In the genomic region with DNA sequence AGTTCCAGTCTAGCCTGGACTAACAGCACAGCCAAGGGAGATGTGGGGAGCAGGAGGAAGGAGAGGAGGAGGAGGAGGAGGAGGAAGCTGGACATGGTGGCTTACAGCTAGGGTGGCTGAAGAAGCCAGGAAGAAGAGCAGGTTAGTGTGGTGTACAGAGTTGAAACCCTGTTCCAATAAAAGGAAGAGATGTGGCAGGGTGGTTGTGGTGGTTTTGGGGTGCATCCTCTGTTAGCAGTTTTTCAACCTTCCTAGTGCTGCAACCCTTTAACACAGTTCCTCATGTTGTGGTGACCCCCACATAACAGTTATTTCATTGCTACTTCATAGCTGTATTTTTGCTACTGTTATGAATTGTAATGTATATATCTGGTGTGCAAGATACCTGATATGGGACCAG, we compare ENCODE assay signal across 14 mouse cellular contexts. TPM values are rescaled to one million over a fixed set of nuclear protein-coding genes. Genes with fewer than 3 reads are reported as not detected.
DNase-seq lines count a peak whose midpoint lies in the region; ATAC-seq lines count a peak whose summit lies in the region.
"Had no signal": no experiment of that assay in that cellular context is flagged by ENCODE, and none has a peak within 500 bp of the region (broad histone marks: within the 10 kb centered on the region; RNA-seq: fewer than 3 reads in every experiment).

No protein-coding gene starts in this region.

- H3K9ac ChIP-seq in heart, embryonic 12.5 days = peak overlapping the region; percentile 33; the same call in 1 of the 2 replicates
- peak overlapping the region; percentile 41; the same call in 1 of the 2 replicates for H3K9ac ChIP-seq in neural tube, embryonic 13.5 days
- H3K9ac ChIP-seq in neural tube, embryonic 15.5 days (replicated peaks) = no peak overlapping the region
- H3K9ac ChIP-seq: embryonic facial prominence, embryonic 12.5 days; forebrain, embryonic 13.5 days had no signal

- peaks cover 8% of the 10 kb centered on the region for H3K36me3 ChIP-seq in heart, embryonic 12.5 days
- H3K36me3 ChIP-seq in neural tube, embryonic 13.5 days = no peaks in the 10 kb centered on the region
- H3K36me3 ChIP-seq in neural tube, embryonic 15.5 days = no peaks in the 10 kb centered on the region
- H3K36me3 ChIP-seq: embryonic facial prominence, embryonic 12.5 days had no signal

- no peak overlapping the region for H3K27ac ChIP-seq in heart, embryonic 12.5 days (ENCODE audit: poor library complexity, severe bottlenecking)
- H3K27ac ChIP-seq in neural tube, embryonic 13.5 days (replicated peaks) = no peak overlapping the region
- H3K27ac ChIP-seq in neural tube, embryonic 15.5 days (replicated peaks) = no peak overlapping the region
- H3K27ac ChIP-seq: embryonic facial prominence, embryonic 12.5 days; forebrain, embryonic 13.5 days had no signal

- H3K4me2 ChIP-seq in heart, embryonic 12.5 days = peak overlapping the region; percentile 17; the same call in 1 of the 2 replicates
- H3K4me2 ChIP-seq in neural tube, embryonic 13.5 days = 0 out of 2 replicates have a peak overlapping the region, but pooled peaks have one; percentile 4
- H3K4me2 ChIP-seq in neural tube, embryonic 15.5 days = no peak overlapping the region
- H3K4me2 ChIP-seq: embryonic facial prominence, embryonic 12.5 days; forebrain, embryonic 13.5 days had no signal

- no peaks in the 10 kb centered on the region for H3K9me3 ChIP-seq in heart, embryonic 12.5 days (replicated peaks)
- no peaks in the 10 kb centered on the region for H3K9me3 ChIP-seq in neural tube, embryonic 13.5 days
- H3K9me3 ChIP-seq in neural tube, embryonic 15.5 days (replicated peaks) = no peaks in the 10 kb centered on the region
- H3K9me3 ChIP-seq: embryonic facial prominence, embryonic 12.5 days; forebrain, embryonic 13.5 days had no signal

- H3K4me1 ChIP-seq in heart, embryonic 12.5 days (replicated peaks) = peaks cover 33% of the 10 kb centered on the region
- H3K4me1 ChIP-seq in neural tube, embryonic 13.5 days (replicated peaks) = peaks cover 55% of the 10 kb centered on the region
- H3K4me1 ChIP-seq in neural tube, embryonic 15.5 days = peaks cover 47% of the 10 kb centered on the region

- H3K4me3 ChIP-seq in heart, embryonic 12.5 days = no peak overlapping the region
- no peak overlapping the region for H3K4me3 ChIP-seq in neural tube, embryonic 13.5 days
- H3K4me3 ChIP-seq in neural tube, embryonic 15.5 days (replicated peaks) = no peak overlapping the region
- H3K4me3 ChIP-seq: embryonic facial prominence, embryonic 12.5 days; forebrain, embryonic 13.5 days had no signal

- no peak for DNase-seq in heart, adult 18-20 months
- no peak for DNase-seq in thymus, postnatal 4 days
- DNase-seq in urinary bladder, postnatal 25 days (ENCODE audit: low spot score) = no peak
- DNase-seq: adrenal gland, postnatal 25 days; gastrocnemius, postnatal 14 days; kidney, postnatal 25 days; lung, postnatal 14 days; thymus, adult 2 months had no signal

- no peak for ATAC-seq in heart, embryonic 12.5 days (ENCODE audit: insufficient number of reproducible peaks, low FRiP score)
- ATAC-seq in neural tube, embryonic 13.5 days (ENCODE audit: low read depth) = no peak
- no peak for ATAC-seq in neural tube, embryonic 15.5 days (ENCODE audit: low FRiP score)
- ATAC-seq in hematopoietic stem cell, adult 5-6 weeks (replicated peaks in 1 of 2; ENCODE audit: insufficient read depth in 1 of 2, low FRiP score in 2 of 2, low TSS enrichment in 1 of 2, low read depth in 1 of 2, poor library complexity in 2 of 2, severe bottlenecking in 2 of 2) = peak; percentile 33 to 36; a peak in 3 of 4 replicates
- ATAC-seq: forebrain, embryonic 13.5 days had no signal

- H3K27me3 ChIP-seq in heart, embryonic 12.5 days (replicated peaks) = no peaks in the 10 kb centered on the region
- no peaks in the 10 kb centered on the region for H3K27me3 ChIP-seq in neural tube, embryonic 13.5 days
- no peaks in the 10 kb centered on the region for H3K27me3 ChIP-seq in neural tube, embryonic 15.5 days (replicated peaks)
- H3K27me3 ChIP-seq: embryonic facial prominence, embryonic 12.5 days; forebrain, embryonic 13.5 days had no signal

RNA-seq across cellular contexts. Expression of a gene that starts 3.4 kb away (rescaled TPM):
- polyA plus RNA-seq in heart, embryonic 12.5 days (2016; fragmentation: Nextera tagmentation; extraction: Ambion mirVana) = 1,377 and 1,385 TPM in 2 replicates
- total RNA-seq in heart, adult 18-20 months (2021) = 1,000 to 10,000 TPM; 2,577 to 2,715 TPM
- polyA plus RNA-seq in neural tube, embryonic 13.5 days (2015; fragmentation: Nextera tagmentation; extraction: Ambion mirVana) = 922 and 997 TPM in 2 replicates
- 949 and 1,085 TPM in 2 replicates for polyA plus RNA-seq in neural tube, embryonic 15.5 days (2015; fragmentation: Nextera tagmentation; extraction: Ambion mirVana)
- total RNA-seq in hematopoietic stem cell, adult 5-6 weeks (2017) = 54.6 and 80.4 TPM in 2 replicates

RNA-seq across cellular contexts. Expression of a gene that starts 12.9 kb away (rescaled TPM):
- 12.8 TPM in 2 replicates for polyA plus RNA-seq in heart, embryonic 12.5 days (2016; fragmentation: Nextera tagmentation; extraction: Ambion mirVana)
- total RNA-seq in heart, adult 18-20 months (2021) = 1 to 10 TPM; 8.1 to 9.2 TPM
- polyA plus RNA-seq in neural tube, embryonic 13.5 days (2015; fragmentation: Nextera tagmentation; extraction: Ambion mirVana) = 20.2 and 20.6 TPM in 2 replicates
- 22.3 and 23.8 TPM in 2 replicates for polyA plus RNA-seq in neural tube, embryonic 15.5 days (2015; fragmentation: Nextera tagmentation; extraction: Ambion mirVana)
- 16.7 and 18.6 TPM in 2 replicates for total RNA-seq in hematopoietic stem cell, adult 5-6 weeks (2017)

RNA-seq across cellular contexts. Expression of a gene that starts 20.6 kb away (rescaled TPM):
- 12.9 and 14.2 TPM in 2 replicates for polyA plus RNA-seq in heart, embryonic 12.5 days (2016; fragmentation: Nextera tagmentation; extraction: Ambion mirVana)
- 1 to 10 TPM in 1 of 2 experiments, under 1 TPM in 1; 0.92 to 2.0 TPM for total RNA-seq in heart, adult 18-20 months (2021)
- polyA plus RNA-seq in neural tube, embryonic 13.5 days (2015; fragmentation: Nextera tagmentation; extraction: Ambion mirVana) = 21.0 and 21.9 TPM in 2 replicates
- 17.4 and 23.5 TPM in 2 replicates for polyA plus RNA-seq in neural tube, embryonic 15.5 days (2015; fragmentation: Nextera tagmentation; extraction: Ambion mirVana)
- not detected in 2 replicates for total RNA-seq in hematopoietic stem cell, adult 5-6 weeks (2017)
- total RNA-seq: gastrocnemius, postnatal 14 days had no signal

RNA-seq across cellular contexts. Expression of a gene that starts 28.1 kb away (rescaled TPM):
- polyA plus RNA-seq in heart, embryonic 12.5 days (2016; fragmentation: Nextera tagmentation; extraction: Ambion mirVana) = 75.6 and 82.6 TPM in 2 replicates
- 100 to 1,000 TPM; 118 to 140 TPM for total RNA-seq in heart, adult 18-20 months (2021)
- 70.8 and 73.1 TPM in 2 replicates for polyA plus RNA-seq in neural tube, embryonic 13.5 days (2015; fragmentation: Nextera tagmentation; extraction: Ambion mirVana)
- polyA plus RNA-seq in neural tube, embryonic 15.5 days (2015; fragmentation: Nextera tagmentation; extraction: Ambion mirVana) = 75.8 and 81.7 TPM in 2 replicates
- 9.9 and 11.2 TPM in 2 replicates for total RNA-seq in hematopoietic stem cell, adult 5-6 weeks (2017)

RNA-seq across cellular contexts. Expression of a gene that starts 36.3 kb away (rescaled TPM):
- 52.5 and 55.6 TPM in 2 replicates for polyA plus RNA-seq in heart, embryonic 12.5 days (2016; fragmentation: Nextera tagmentation; extraction: Ambion mirVana)
- 10 to 100 TPM; 24.2 to 28.5 TPM for total RNA-seq in heart, adult 18-20 months (2021)
- 48.0 and 53.7 TPM in 2 replicates for polyA plus RNA-seq in neural tube, embryonic 13.5 days (2015; fragmentation: Nextera tagmentation; extraction: Ambion mirVana)
- 43.5 and 48.5 TPM in 2 replicates for polyA plus RNA-seq in neural tube, embryonic 15.5 days (2015; fragmentation: Nextera tagmentation; extraction: Ambion mirVana)
- total RNA-seq in hematopoietic stem cell, adult 5-6 weeks (2017) = 15.3 and 25.0 TPM in 2 replicates

Comparison
In these comparisons a context has a peak if more than half of its experiments do, and no peak if none do; other contexts are left out.
1. ATAC-seq: peak in hematopoietic stem cell, adult 5-6 weeks (2 of 2); none in heart, embryonic 12.5 days (single experiment), neural tube, embryonic 13.5 days (single experiment) and neural tube, embryonic 15.5 days (single experiment).